Comparison of ENCODE assay signal across 23 mouse cellular contexts in the genomic region with DNA sequence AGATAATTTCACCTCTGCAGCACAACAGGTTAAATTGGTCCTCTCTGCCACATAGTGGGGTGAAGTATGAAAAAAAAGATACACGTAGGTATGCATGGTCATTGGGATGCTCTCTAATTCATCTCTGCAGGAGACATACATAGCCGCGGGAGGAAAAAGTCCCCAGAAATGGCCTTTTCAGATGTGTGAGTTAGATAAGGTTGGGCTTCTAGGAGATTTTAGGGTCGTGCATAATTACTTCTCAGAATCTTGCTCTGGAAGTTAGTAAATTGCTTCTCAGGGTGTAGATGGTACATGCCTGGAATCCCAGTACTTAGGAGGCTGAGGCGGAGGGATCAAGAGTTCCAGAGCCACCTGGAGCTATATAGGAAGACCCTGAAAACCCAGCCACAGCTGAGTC. TPM values are rescaled to one million over a fixed set of nuclear protein-coding genes. Genes with fewer than 3 reads are reported as not detected.
"Had no signal": no experiment of that assay in that cellular context is flagged by ENCODE, and none has a peak within 500 bp of the region (broad histone marks: within the 10 kb centered on the region; RNA-seq: fewer than 3 reads in every experiment).

No protein-coding gene starts in this region.

- H3K9me3 ChIP-seq: limb, embryonic 15.5 days; lung, embryonic 15.5 days; megakaryocyte, embryonic 14.5 days; midbrain, embryonic 12.5 days; neural tube, embryonic 15.5 days; stomach, embryonic 15.5 days had no signal

- ATAC-seq: inflammation-experienced regulatory T-cells, adult 6 months; intestine, postnatal 0 days had no signal

- H3K36me3 ChIP-seq: limb, embryonic 15.5 days; lung, embryonic 15.5 days; midbrain, embryonic 12.5 days; neural tube, embryonic 15.5 days; stomach, embryonic 15.5 days had no signal

- DNase-seq: layer of hippocampus, adult 9-11 months; layer of hippocampus, postnatal 36 days; lung, postnatal 14 days; right cerebral cortex, adult 18-20 months; spleen, adult 18-20 months; thymus, postnatal 4 days had no signal

- H3K9ac ChIP-seq: limb, embryonic 15.5 days; lung, embryonic 15.5 days; midbrain, embryonic 12.5 days; stomach, embryonic 15.5 days had no signal

- H3K27ac ChIP-seq: kidney, postnatal 0 days; limb, embryonic 15.5 days; lung, embryonic 15.5 days; macrophage; midbrain, embryonic 12.5 days; neural tube, embryonic 15.5 days; stomach, embryonic 15.5 days had no signal

- H3K4me3 ChIP-seq: megakaryocyte, embryonic 14.5 days had no signal

- H3K27me3 ChIP-seq: stomach, embryonic 15.5 days had no signal

RNA-seq across cellular contexts. Expression of a gene that starts 1.5 kb away (rescaled TPM):
- total RNA-seq: layer of hippocampus, postnatal 36 days; left cerebral cortex, adult 8-10 months; left cerebral cortex, postnatal 25 days; midbrain, postnatal 0 days had no signal
- polyA plus RNA-seq: inflammation-experienced regulatory T-cells, adult 6 months; limb, embryonic 11.5 days; limb, embryonic 15.5 days; lung, embryonic 15.5 days; macrophage; midbrain, embryonic 12.5 days; neural tube, embryonic 11.5 days; neural tube, embryonic 15.5 days had no signal

RNA-seq across cellular contexts. Expression of a gene that starts 54.4 kb away (rescaled TPM):
- total RNA-seq: midbrain, postnatal 0 days had no signal
- polyA plus RNA-seq: inflammation-experienced regulatory T-cells, adult 6 months; macrophage; myocyte had no signal

RNA-seq across cellular contexts. Expression of a gene that starts 55.7 kb away (rescaled TPM):
- total RNA-seq: layer of hippocampus, adult 18-20 months; layer of hippocampus, postnatal 36 days; left cerebral cortex, adult 8-10 months; left cerebral cortex, postnatal 25 days; midbrain, postnatal 0 days had no signal
- polyA plus RNA-seq: inflammation-experienced regulatory T-cells, adult 6 months; intestine, postnatal 0 days; kidney, postnatal 0 days; limb, embryonic 11.5 days; limb, embryonic 15.5 days; lung, embryonic 15.5 days; macrophage; midbrain, embryonic 12.5 days; midbrain, postnatal 0 days; myocyte; neural tube, embryonic 11.5 days; neural tube, embryonic 15.5 days; stomach, embryonic 15.5 days had no signal

RNA-seq across cellular contexts. Expression of a gene that starts 58.4 kb away (rescaled TPM):
- total RNA-seq: midbrain, postnatal 0 days had no signal
- polyA plus RNA-seq: intestine, postnatal 0 days; kidney, postnatal 0 days; limb, embryonic 11.5 days; lung, embryonic 15.5 days; macrophage; midbrain, embryonic 12.5 days; midbrain, postnatal 0 days; myocyte; neural tube, embryonic 11.5 days; neural tube, embryonic 15.5 days had no signal
